Mouse (Mus musculus): Measurements from ENCODE around the gene Lonp2. TPM values are rescaled to one million over a fixed set of nuclear protein-coding genes. Genes with fewer than 3 reads are reported as not detected.

Gene Lonp2
- polyA plus RNA-seq, 1 experiment from 2014 or later, result 93.5 TPM

- peaks cover 2% of the 10 kb centered on the region; the same call in 1 of the 2 replicates for H3K4me1 ChIP-seq (ENCODE audit: control insufficient read depth, insufficient read depth, low read depth, low read length)
- H3K4me2 ChIP-seq (ENCODE audit: low read length), result no peak overlapping the region
- no peak overlapping the region for H3K9ac ChIP-seq (ENCODE audit: low read depth, low read length)
- no peak for ATAC-seq
- no peak overlapping the region for H3K4me3 ChIP-seq (ENCODE audit: low read length)
- H3K36me3 ChIP-seq (ENCODE audit: control insufficient read depth, insufficient read depth, low read length), result no peaks in the 10 kb centered on the region
- no peak overlapping the region for H3K27ac ChIP-seq (ENCODE audit: low read depth, low read length)
- no peaks in the 10 kb centered on the region for H3K27me3 ChIP-seq (replicated peaks; ENCODE audit: control insufficient read depth, insufficient read depth, low read length)
- 53% methylated on average over 6 of the region's 6 CpGs for WGBS
- no peaks in the 10 kb centered on the region for H3K9me3 ChIP-seq (ENCODE audit: control insufficient read depth, low read length)
These were observed 37.2 kb upstream of the Lonp2 start for GRCm38 (mm10) chr8:86586642-86587041.

DNA sequence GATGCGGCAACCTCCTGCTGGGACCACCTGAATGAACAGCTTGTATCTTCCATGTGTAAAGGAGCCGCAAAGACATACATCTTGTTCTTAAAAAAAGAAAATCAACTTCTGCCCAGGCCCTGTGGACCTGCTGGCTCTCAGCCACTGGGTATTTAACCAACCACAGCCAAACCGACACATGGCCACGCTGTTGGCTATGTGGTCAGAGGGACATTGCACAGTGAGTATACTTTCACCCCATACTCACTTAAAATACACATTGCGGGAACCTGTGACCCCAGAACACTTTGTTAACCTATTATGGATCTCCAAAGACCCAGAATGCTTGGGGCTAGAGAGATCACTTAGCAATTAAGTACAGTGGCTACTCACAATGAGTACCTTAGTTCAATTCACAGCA is 35.5 kb upstream of the Lonp2 start:
- Histone ChIP-seq H3K27me3 (replicated peaks; ENCODE audit: control insufficient read depth, insufficient read depth, low read length) (no peaks in the 10 kb centered on the region), H3K4me3 (ENCODE audit: low read length) (no peak overlapping the region), H3K4me2 (ENCODE audit: low read length) (no peak overlapping the region), H3K4me1 (ENCODE audit: control insufficient read depth, insufficient read depth, low read depth, low read length) (no peaks in the 10 kb centered on the region), H3K27ac (ENCODE audit: low read depth, low read length) (no peak overlapping the region), H3K36me3 (ENCODE audit: control insufficient read depth, insufficient read depth, low read length) (no peaks in the 10 kb centered on the region), H3K9ac (ENCODE audit: low read depth, low read length) (no peak overlapping the region), H3K9me3 (ENCODE audit: control insufficient read depth, low read length) (no peaks in the 10 kb centered on the region)
- ATAC-seq, result no peak
- 91% methylated on average over 5 of the region's 5 CpGs for WGBS

DNA sequence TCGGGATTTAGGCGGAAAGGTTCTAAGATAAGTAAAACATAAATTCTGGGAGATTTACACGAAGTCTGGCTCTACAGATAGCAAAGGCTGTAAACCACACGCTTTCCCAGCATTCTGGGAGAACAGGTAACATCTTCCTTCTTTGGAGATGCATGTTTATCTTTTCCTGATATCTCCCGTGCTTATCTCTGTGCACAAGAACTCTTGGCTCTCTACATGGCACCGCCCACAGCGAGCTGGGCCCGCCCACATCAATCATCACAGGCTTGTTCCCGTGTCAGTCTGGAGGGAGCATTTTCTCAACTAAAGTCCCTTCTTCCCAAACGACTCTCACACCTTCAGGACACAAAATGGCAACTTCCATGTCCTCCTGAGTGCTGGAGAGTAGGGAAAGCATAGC is 30.7 kb upstream of the Lonp2 start:
- H3K9ac ChIP-seq (ENCODE audit: low read depth, low read length), result no peak overlapping the region
- H3K27ac ChIP-seq (ENCODE audit: low read depth, low read length), result no peak overlapping the region
- no peaks in the 10 kb centered on the region for H3K27me3 ChIP-seq (replicated peaks; ENCODE audit: control insufficient read depth, insufficient read depth, low read length)
- H3K4me2 ChIP-seq (ENCODE audit: low read length), result no peak overlapping the region
- ATAC-seq, result no peak
- no peaks in the 10 kb centered on the region for H3K9me3 ChIP-seq (ENCODE audit: control insufficient read depth, low read length)
- no peaks in the 10 kb centered on the region for H3K4me1 ChIP-seq (ENCODE audit: control insufficient read depth, insufficient read depth, low read depth, low read length)
- WGBS, result 73% methylated on average over 10 of the region's 10 CpGs
- no peak overlapping the region for H3K4me3 ChIP-seq (ENCODE audit: low read length)
- no peaks in the 10 kb centered on the region for H3K36me3 ChIP-seq (ENCODE audit: control insufficient read depth, insufficient read depth, low read length)

GRCm38 (mm10) chr8:86594159-86594796 is 29.6 kb upstream of the Lonp2 start:
- ATAC-seq, result no peak
- no peak overlapping the region for H3K4me2 ChIP-seq (ENCODE audit: low read length)
- H3K4me1 ChIP-seq (ENCODE audit: control insufficient read depth, insufficient read depth, low read depth, low read length), result no peaks in the 10 kb centered on the region
- no peak overlapping the region for H3K27ac ChIP-seq (ENCODE audit: low read depth, low read length)
- H3K4me3 ChIP-seq (ENCODE audit: low read length), result no peak overlapping the region
- no peaks in the 10 kb centered on the region for H3K9me3 ChIP-seq (ENCODE audit: control insufficient read depth, low read length)
- no peaks in the 10 kb centered on the region for H3K27me3 ChIP-seq (replicated peaks; ENCODE audit: control insufficient read depth, insufficient read depth, low read length)
- WGBS, result 75% methylated on average over 3 of the region's 3 CpGs
- H3K36me3 ChIP-seq (ENCODE audit: control insufficient read depth, insufficient read depth, low read length), result no peaks in the 10 kb centered on the region
- H3K9ac ChIP-seq (ENCODE audit: low read depth, low read length), result no peak overlapping the region

- no peak for ATAC-seq
- Histone ChIP-seq H3K27ac (ENCODE audit: low read depth, low read length) (no peak overlapping the region), H3K4me3 (ENCODE audit: low read length) (no peak overlapping the region), H3K4me2 (ENCODE audit: low read length) (no peak overlapping the region), H3K27me3 (replicated peaks; ENCODE audit: control insufficient read depth, insufficient read depth, low read length) (no peaks in the 10 kb centered on the region), H3K4me1 (ENCODE audit: control insufficient read depth, insufficient read depth, low read depth, low read length) (no peaks in the 10 kb centered on the region), H3K36me3 (ENCODE audit: control insufficient read depth, insufficient read depth, low read length) (no peaks in the 10 kb centered on the region), H3K9me3 (ENCODE audit: control insufficient read depth, low read length) (no peaks in the 10 kb centered on the region), H3K9ac (ENCODE audit: low read depth, low read length) (no peak overlapping the region)
- 86% methylated on average over 5 of the region's 5 CpGs for WGBS
These were observed 28.2 kb upstream of the Lonp2 start for GRCm38 (mm10) chr8:86595671-86596070.

- ATAC-seq, result no peak
- WGBS, result 91% methylated on average over 7 of the region's 7 CpGs
These were observed 26.2 kb upstream of the Lonp2 start for GRCm38 (mm10) chr8:86597681-86598080.

DNA sequence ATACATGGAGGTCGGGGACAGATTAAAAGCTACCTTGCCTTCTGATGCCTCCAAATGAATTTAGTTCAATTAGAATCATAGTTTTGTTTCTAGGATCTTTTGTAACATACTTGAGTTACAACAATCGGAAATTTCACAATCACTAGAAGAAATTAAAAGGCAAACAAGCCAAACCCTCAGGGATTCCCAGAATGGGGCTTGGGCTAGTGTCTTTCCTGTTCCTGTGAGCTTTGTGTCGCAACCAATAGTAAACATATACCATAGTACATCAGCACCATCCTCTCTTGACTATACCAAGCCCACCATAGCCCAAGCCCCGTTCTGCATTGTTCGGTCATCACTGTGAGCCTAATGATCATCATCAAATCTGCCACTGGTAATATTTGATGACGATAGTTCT is 24.5 kb upstream of the Lonp2 start:
- no peak overlapping the region for H3K4me3 ChIP-seq (ENCODE audit: low read length)
- no peaks in the 10 kb centered on the region for H3K27me3 ChIP-seq (replicated peaks; ENCODE audit: control insufficient read depth, insufficient read depth, low read length)
- no peak for ATAC-seq
- no peak overlapping the region for H3K27ac ChIP-seq (ENCODE audit: low read depth, low read length)
- H3K36me3 ChIP-seq (ENCODE audit: control insufficient read depth, insufficient read depth, low read length), result no peaks in the 10 kb centered on the region
- H3K4me2 ChIP-seq (ENCODE audit: low read length), result no peak overlapping the region
- no peak overlapping the region for H3K9ac ChIP-seq (ENCODE audit: low read depth, low read length)
- WGBS, result 90% methylated on average over 6 of the region's 6 CpGs
- no peaks in the 10 kb centered on the region for H3K4me1 ChIP-seq (ENCODE audit: control insufficient read depth, insufficient read depth, low read depth, low read length)
- no peaks in the 10 kb centered on the region for H3K9me3 ChIP-seq (ENCODE audit: control insufficient read depth, low read length)

More at GRCm38 (mm10) chr8:86597681-86598080, 26.2 kb upstream of the Lonp2 start:
- Histone ChIP-seq H3K27me3 (replicated peaks; ENCODE audit: control insufficient read depth, insufficient read depth, low read length) (no peaks in the 10 kb centered on the region), H3K4me3 (ENCODE audit: low read length) (no peak overlapping the region), H3K4me2 (ENCODE audit: low read length) (no peak overlapping the region), H3K36me3 (ENCODE audit: control insufficient read depth, insufficient read depth, low read length) (no peaks in the 10 kb centered on the region), H3K9me3 (ENCODE audit: control insufficient read depth, low read length) (no peaks in the 10 kb centered on the region), H3K27ac (ENCODE audit: low read depth, low read length) (no peak overlapping the region), H3K9ac (ENCODE audit: low read depth, low read length) (no peak overlapping the region), H3K4me1 (ENCODE audit: control insufficient read depth, insufficient read depth, low read depth, low read length) (no peaks in the 10 kb centered on the region)

DNA sequence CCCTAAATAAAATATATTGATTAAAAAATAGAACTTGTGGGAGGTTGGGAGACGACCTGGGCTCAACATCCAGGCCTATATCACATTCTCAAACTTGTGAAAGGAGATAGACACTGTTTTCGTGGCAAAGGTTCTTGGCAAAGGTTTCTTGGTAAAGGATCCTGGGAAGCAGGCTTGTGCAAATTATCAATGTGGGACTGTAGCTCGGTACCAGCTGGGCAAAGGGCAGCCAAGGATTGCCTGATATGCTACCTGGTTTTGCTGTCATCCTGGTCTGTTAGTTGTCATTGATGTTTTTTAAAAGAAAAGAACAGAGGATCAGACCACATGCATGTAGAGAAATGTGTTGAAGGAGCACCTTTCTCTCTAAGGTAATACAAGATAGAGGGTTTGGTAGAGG is 23.5 kb upstream of the Lonp2 start:
- no peak overlapping the region for H3K4me3 ChIP-seq (ENCODE audit: low read length)
- 87% methylated on average over 3 of the region's 3 CpGs for WGBS
- H3K4me1 ChIP-seq (ENCODE audit: control insufficient read depth, insufficient read depth, low read depth, low read length), result no peaks in the 10 kb centered on the region
- H3K9me3 ChIP-seq (ENCODE audit: control insufficient read depth, low read length), result no peaks in the 10 kb centered on the region
- no peaks in the 10 kb centered on the region for H3K36me3 ChIP-seq (ENCODE audit: control insufficient read depth, insufficient read depth, low read length)
- no peak overlapping the region for H3K9ac ChIP-seq (ENCODE audit: low read depth, low read length)
- H3K27ac ChIP-seq (ENCODE audit: low read depth, low read length), result no peak overlapping the region
- no peaks in the 10 kb centered on the region for H3K27me3 ChIP-seq (replicated peaks; ENCODE audit: control insufficient read depth, insufficient read depth, low read length)
- no peak for ATAC-seq
- no peak overlapping the region for H3K4me2 ChIP-seq (ENCODE audit: low read length)

DNA sequence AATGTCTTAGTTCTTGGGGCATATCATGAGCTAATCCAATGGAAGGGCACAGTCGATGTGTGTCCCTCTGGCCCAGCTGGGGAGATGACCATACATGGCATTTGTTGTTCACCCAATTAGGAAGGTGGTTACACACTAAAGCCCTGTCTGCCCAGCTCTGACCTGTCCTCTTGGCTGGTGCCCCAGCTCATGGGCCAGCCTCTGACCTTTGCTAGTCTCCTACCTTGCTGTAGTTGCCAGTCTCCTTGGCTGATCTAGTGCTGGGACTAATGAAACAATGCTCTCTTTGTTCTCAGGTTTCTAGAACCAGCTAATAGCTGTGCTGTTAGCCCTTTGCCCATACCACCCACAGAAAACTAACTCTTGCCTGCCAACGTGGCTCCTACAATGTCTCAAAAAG is 20.7 kb upstream of the Lonp2 start:
- Histone ChIP-seq H3K9ac (ENCODE audit: low read depth, low read length) (no peak overlapping the region), H3K27me3 (replicated peaks; ENCODE audit: control insufficient read depth, insufficient read depth, low read length) (no peaks in the 10 kb centered on the region), H3K4me2 (ENCODE audit: low read length) (no peak overlapping the region), H3K36me3 (ENCODE audit: control insufficient read depth, insufficient read depth, low read length) (no peaks in the 10 kb centered on the region), H3K9me3 (ENCODE audit: control insufficient read depth, low read length) (no peaks in the 10 kb centered on the region), H3K4me3 (ENCODE audit: low read length) (no peak overlapping the region), H3K27ac (ENCODE audit: low read depth, low read length) (no peak overlapping the region), H3K4me1 (ENCODE audit: control insufficient read depth, insufficient read depth, low read depth, low read length) (no peaks in the 10 kb centered on the region)
- ATAC-seq, result no peak
- 64% methylated on average over 2 of the region's 2 CpGs for WGBS

DNA sequence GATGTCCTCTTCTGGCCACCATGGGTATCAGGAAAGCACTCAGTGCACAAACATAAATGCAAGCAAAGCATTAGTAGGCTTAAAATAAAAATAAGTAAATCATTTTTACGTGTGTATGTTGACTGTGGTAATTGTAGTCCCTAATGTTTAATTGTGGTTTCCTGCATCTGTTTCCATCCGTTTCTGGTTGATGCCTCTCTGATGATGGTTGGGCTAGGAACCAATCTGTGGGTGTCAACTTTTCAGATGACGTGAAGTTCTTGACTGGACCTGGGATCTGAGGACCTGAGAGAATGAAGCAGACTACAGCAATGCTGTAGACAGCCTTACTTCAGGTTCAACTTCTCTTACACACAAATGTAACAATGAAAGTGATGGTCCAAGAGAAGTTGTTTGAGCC is 19.2 kb upstream of the Lonp2 start:
- no peaks in the 10 kb centered on the region for H3K9me3 ChIP-seq (ENCODE audit: control insufficient read depth, low read length)
- H3K4me2 ChIP-seq (ENCODE audit: low read length), result no peak overlapping the region
- no peak overlapping the region for H3K9ac ChIP-seq (ENCODE audit: low read depth, low read length)
- WGBS, result 88% methylated on average over 3 of the region's 3 CpGs
- H3K36me3 ChIP-seq (ENCODE audit: control insufficient read depth, insufficient read depth, low read length), result no peaks in the 10 kb centered on the region
- no peak for ATAC-seq
- H3K4me1 ChIP-seq (ENCODE audit: control insufficient read depth, insufficient read depth, low read depth, low read length), result no peaks in the 10 kb centered on the region
- no peak overlapping the region for H3K27ac ChIP-seq (ENCODE audit: low read depth, low read length)
- H3K4me3 ChIP-seq (ENCODE audit: low read length), result no peak overlapping the region
- no peaks in the 10 kb centered on the region for H3K27me3 ChIP-seq (replicated peaks; ENCODE audit: control insufficient read depth, insufficient read depth, low read length)

Measured in hindbrain, embryonic 16.5 days (tissue).